Mouse (Mus musculus) brown adipose tissue, adult 24 weeks (tissue): ENCODE data around the gene Gli1. TPM values are rescaled to one million over a fixed set of nuclear protein-coding genes. Genes with fewer than 3 reads are reported as not detected.

Experiments used
- H3K27ac ChIP-seq: fragments of 200-500 bp; replicated peaks from 2 replicates; pipeline ENCODE4 v1.5.1; 2012; ENCODE audit warnings: low read depth, mild to moderate bottlenecking, low read length
- H3K4me1 ChIP-seq: fragments of 200-500 bp; 2 replicates; pipeline ENCODE4 v1.6.1; 2012; ENCODE audit warnings: low read length, mixed read lengths; ENCODE audit not compliant: control insufficient read depth, insufficient read depth, insufficient read length
- H3K4me3 ChIP-seq: fragments of 200-500 bp; 2 replicates; pipeline ENCODE4 v1.5.1; 2012; ENCODE audit warnings: low read depth, mild to moderate bottlenecking, low read length, moderate library complexity; ENCODE audit not compliant: insufficient read depth
- polyA plus RNA-seq: library from polyadenylated mRNA; stranded (reverse); fragments of >200 nt; gene quantifications from 2 replicates; pipeline ENCODE4 v1.2.4, GENCODE M21; 2012; ENCODE audit not compliant: missing spikeins, insufficient read depth, insufficient read length

The Gli1 gene
- polyA plus RNA-seq, 1 experiment = 0.79 TPM

GRCm38 (mm10) chr10:127352766-127353165, 11.0 kb upstream of the Gli1 start:
- H3K27ac ChIP-seq = no peak overlapping the region

GRCm38 (mm10) chr10:127352187-127352586, 10.4 kb upstream of the Gli1 start:
- H3K27ac ChIP-seq = no peak overlapping the region
- H3K4me1 ChIP-seq = no peaks in the 10 kb centered on the region
- H3K4me3 ChIP-seq = no peak overlapping the region

More at GRCm38 (mm10) chr10:127352766-127353165, 11.0 kb upstream of the Gli1 start:
- H3K4me3 ChIP-seq = no peak overlapping the region
- no peaks in the 10 kb centered on the region for H3K4me1 ChIP-seq

GRCm38 (mm10) chr10:127351719-127352118, 9.9 kb upstream of the Gli1 start:
- H3K27ac ChIP-seq = no peak overlapping the region
- H3K4me3 ChIP-seq = no peak overlapping the region
- H3K4me1 ChIP-seq = no peaks in the 10 kb centered on the region

- H3K27ac ChIP-seq = no peak overlapping the region
- no peak overlapping the region for H3K4me3 ChIP-seq
- no peaks in the 10 kb centered on the region for H3K4me1 ChIP-seq
Measured at GRCm38 (mm10) chr10:127351285-127351595, 9.5 kb upstream of the Gli1 start.

DNA sequence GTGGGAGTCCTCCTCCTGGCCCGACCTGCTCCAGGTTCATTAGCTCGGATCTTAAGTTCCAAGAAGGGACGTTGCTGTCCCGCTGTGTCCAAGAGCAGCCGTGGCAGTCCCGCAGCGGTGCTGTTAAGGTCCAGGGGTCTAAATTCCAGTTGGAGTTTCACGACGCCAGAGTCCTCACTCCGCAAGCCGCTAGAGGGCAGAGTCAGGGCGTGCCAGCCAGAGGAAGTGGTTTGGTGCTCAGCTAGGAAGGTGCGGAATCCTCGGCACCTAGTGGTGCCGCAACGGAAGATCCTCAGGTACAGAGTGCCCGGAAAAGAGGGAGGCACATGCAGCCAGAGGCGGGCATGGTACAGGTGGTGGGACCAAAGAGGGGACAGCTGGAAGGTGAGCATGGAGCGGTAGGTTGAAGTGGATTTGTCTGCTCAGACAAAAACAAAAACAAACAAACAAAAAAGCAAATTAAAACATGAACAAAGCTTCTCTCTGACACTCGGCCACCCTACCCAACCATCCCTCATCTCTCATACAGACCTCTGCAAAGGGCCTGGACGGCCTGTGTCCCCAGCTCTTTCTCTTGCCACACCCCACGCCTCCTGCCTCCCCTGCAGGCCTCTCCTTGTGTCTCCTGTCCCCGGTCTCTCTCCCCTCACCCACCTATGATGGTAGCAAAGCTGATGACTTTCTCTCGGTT, 9.0 kb upstream of the Gli1 start:
- no peak overlapping the region for H3K27ac ChIP-seq
- no peak overlapping the region for H3K4me3 ChIP-seq

DNA sequence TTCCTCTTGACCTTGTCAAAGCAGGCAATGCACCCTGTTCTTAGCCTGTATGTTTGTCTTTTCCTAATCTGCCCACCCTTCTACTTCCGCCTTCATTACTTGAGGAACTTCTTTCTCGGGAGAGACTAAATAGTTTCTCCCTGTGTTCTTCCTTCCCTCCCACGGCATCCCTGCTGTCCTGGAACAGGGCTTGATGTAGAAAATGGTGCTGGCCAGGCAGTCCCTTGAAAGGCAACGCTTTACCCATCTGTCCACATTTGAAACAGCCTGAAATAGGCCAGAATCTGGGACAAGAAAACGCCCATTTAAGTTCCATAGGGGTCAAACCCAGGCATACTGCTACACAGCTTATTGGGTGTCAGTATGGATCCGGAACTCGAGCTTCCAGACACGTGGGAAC, 8.0 kb upstream of the Gli1 start:
- Histone ChIP-seq H3K27ac (no peak overlapping the region), H3K4me3 (no peak overlapping the region)

More for the DNA sequence above, 9.0 kb upstream of the Gli1 start:
- H3K4me1 ChIP-seq = no peaks in the 10 kb centered on the region

GRCm38 (mm10) chr10:127348957-127349356, 7.2 kb upstream of the Gli1 start:
- Histone ChIP-seq H3K27ac (no peak overlapping the region), H3K4me3 (no peak overlapping the region), H3K4me1 (no peaks in the 10 kb centered on the region)

More for the DNA sequence above, 8.0 kb upstream of the Gli1 start:
- H3K4me1 ChIP-seq = no peaks in the 10 kb centered on the region

- Histone ChIP-seq H3K4me3 (no peak overlapping the region), H3K27ac (no peak overlapping the region), H3K4me1 (no peaks in the 10 kb centered on the region)
Measured at GRCm38 (mm10) chr10:127346173-127346572, 4.4 kb upstream of the Gli1 start.

GRCm38 (mm10) chr10:127343029-127343428, 1.3 kb upstream of the Gli1 start:
- Histone ChIP-seq H3K4me1 (no peaks in the 10 kb centered on the region), H3K4me3 (no peak overlapping the region), H3K27ac (no peak overlapping the region)

DNA sequence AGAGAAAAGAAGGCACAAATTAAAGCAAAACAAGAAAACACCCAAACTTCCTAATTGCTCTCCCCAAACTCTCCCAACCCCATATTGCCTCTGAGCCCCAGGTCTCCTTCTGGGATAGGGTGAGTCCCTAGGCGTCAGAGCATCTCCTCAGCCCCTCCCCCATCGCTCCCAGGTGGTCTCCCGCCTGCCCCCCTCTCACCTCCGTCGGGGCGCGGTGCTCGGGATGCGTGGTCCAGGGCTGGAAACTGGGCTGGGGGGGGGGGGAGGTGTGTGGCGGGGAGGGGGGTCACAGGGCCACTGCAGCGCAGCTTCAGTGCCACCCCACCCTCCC, 449 bp downstream of the Gli1 start:
- Histone ChIP-seq H3K27ac (no peak overlapping the region), H3K4me3 (peak overlapping the region; percentile 1; the same call in 1 of the 2 replicates), H3K4me1 (no peaks in the 10 kb centered on the region)

- Histone ChIP-seq H3K27ac (no peak overlapping the region), H3K4me3 (peak overlapping the region; percentile 15; the same call in 1 of the 2 replicates), H3K4me1 (no peaks in the 10 kb centered on the region)
Measured at GRCm38 (mm10) chr10:127340577-127341359, 1.0 kb downstream of the Gli1 start.

- Histone ChIP-seq H3K4me3 (peak overlapping the region; percentile 52), H3K4me1 (no peaks in the 10 kb centered on the region), H3K27ac (no peak overlapping the region)
Measured at GRCm38 (mm10) chr10:127339683-127340576, 1.8 kb downstream of the Gli1 start.

- Histone ChIP-seq H3K4me3 (peak overlapping the region; percentile 52), H3K27ac (no peak overlapping the region), H3K4me1 (no peaks in the 10 kb centered on the region)
Measured at GRCm38 (mm10) chr10:127338930-127339682, 2.7 kb downstream of the Gli1 start.

- H3K4me1 ChIP-seq = no peaks in the 10 kb centered on the region
- H3K27ac ChIP-seq = no peak overlapping the region
Measured at GRCm38 (mm10) chr10:127337536-127338099, 4.2 kb downstream of the Gli1 start.

More at GRCm38 (mm10) chr10:127337536-127338099, 4.2 kb downstream of the Gli1 start:
- H3K4me3 ChIP-seq = no peak overlapping the region
